Mouse (Mus musculus) intestine, embryonic 16.5 days (tissue): ENCODE measurements at regions not wholly inside any gene's neighbourhood (a gene's known extent, or its start where the extent isn't known, plus 50 kb on each side); places are given as distances from the start of the nearest gene placed in this dataset.
A peak's percentile ranks its signal among the peaks of the same experiment; 100 is the strongest.

Source experiments
- ATAC-seq: fragments of 200-750 bp; cut with Nextera tagmentation; 2 replicates; pipeline ENCODE4 v1.8.0; 2017; ENCODE audit warnings: moderate TSS enrichment, moderate library complexity
- H3K27ac ChIP-seq: fragments of 300-500 bp; sonication (generic); 2 replicates; pipeline ENCODE4 v1.5.1; 2014; ENCODE audit warnings: mild to moderate bottlenecking, low read length
- H3K27me3 ChIP-seq: fragments of 300-500 bp; sonication (generic); replicated peaks from 2 replicates; pipeline ENCODE4 v1.6.1; 2014; ENCODE audit warnings: low read length, control low read depth, mixed read lengths; ENCODE audit not compliant: control insufficient read depth, insufficient read depth
- H3K36me3 ChIP-seq: fragments of 300-500 bp; sonication (generic); 2 replicates; pipeline ENCODE4 v1.6.1; 2014; ENCODE audit warnings: low read length, control low read depth; ENCODE audit not compliant: control insufficient read depth, insufficient read depth
- H3K4me1 ChIP-seq: fragments of 300-500 bp; sonication (generic); 2 replicates; pipeline ENCODE4 v1.6.1; 2014; ENCODE audit warnings: low read length, control low read depth, mixed read lengths; ENCODE audit not compliant: control insufficient read depth, insufficient read depth
- H3K4me2 ChIP-seq: fragments of 300-500 bp; sonication (generic); 2 replicates; pipeline ENCODE4 v1.6.1; 2014; ENCODE audit warnings: low read depth, low read length, control low read depth
- H3K4me3 ChIP-seq: fragments of 300-500 bp; sonication (generic); 2 replicates; pipeline ENCODE4 v1.5.1; 2014; ENCODE audit warnings: mild to moderate bottlenecking, low read length
- H3K9ac ChIP-seq: fragments of 300-500 bp; sonication (generic); 2 replicates; pipeline ENCODE4 v1.6.1; 2014; ENCODE audit warnings: low read depth, low read length
- H3K9me3 ChIP-seq: fragments of 300-500 bp; sonication (generic); 2 replicates; pipeline ENCODE4 v1.6.1; 2016; ENCODE audit warnings: low read length, control low read depth; ENCODE audit not compliant: control insufficient read depth
- WGBS: fragments of 180-500 bp; shearing (Covaris S2); extraction: QIAGEN DNeasy Blood & Tissue Kit; methylation state at CpG from one replicate; pipeline ENCODE4 v1.1.7; 2014; 5-methylcytosine and 5-hydroxymethylcytosine counted together

DNA sequence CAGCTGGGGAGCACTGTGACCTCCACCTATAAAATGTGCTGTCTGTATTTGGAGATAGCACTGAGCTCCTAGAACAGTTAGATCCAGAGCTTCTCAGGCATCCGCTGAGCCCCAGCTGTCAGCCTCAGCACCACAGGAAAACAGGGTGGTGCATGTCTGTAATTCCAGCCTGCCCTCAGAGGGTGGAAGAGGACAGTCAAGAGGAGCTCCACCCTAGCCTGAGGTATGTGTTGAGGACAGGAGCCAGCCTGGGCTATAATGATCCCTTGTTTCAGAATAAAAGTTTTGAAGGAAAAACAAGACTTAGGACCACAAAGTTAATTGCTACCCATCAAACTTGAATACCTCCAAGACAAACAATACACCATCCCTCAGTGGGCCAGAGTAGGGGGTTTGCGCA, 139.8 kb upstream of the Gm765 start:
- no peak overlapping the region for H3K9ac ChIP-seq
- H3K36me3 ChIP-seq, result no peaks in the 10 kb centered on the region
- no peaks in the 10 kb centered on the region for H3K27me3 ChIP-seq
- no peak overlapping the region for H3K4me3 ChIP-seq
- no peaks in the 10 kb centered on the region for H3K9me3 ChIP-seq
- no peak overlapping the region for H3K27ac ChIP-seq
- H3K4me1 ChIP-seq, result no peaks in the 10 kb centered on the region
- no peak overlapping the region for H3K4me2 ChIP-seq
- WGBS, result 79% methylated on average over 2 of the region's 2 CpGs
- no peak for ATAC-seq

DNA sequence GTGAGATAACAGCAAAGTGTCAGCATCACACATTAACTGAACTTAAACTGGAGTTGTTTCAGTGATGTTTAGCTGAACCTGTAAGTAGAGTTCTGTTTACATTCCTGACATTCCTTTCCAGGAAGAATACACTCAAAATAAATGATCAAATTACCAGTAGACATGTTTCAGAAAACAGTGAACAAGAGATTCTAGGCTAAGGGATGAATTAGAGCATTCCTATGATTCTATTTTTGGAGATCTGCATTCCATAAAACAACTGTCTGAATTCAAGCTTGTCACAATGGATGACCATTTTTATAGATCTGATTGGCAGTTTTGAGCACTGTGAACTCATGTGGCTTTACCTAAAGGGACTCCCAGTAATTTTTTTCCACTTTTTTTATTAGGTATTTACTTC, 125.0 kb upstream of the Gm765 start:
- Histone ChIP-seq H3K9me3 (no peaks in the 10 kb centered on the region), H3K4me2 (no peak overlapping the region), H3K9ac (no peak overlapping the region), H3K27ac (no peak overlapping the region), H3K36me3 (no peaks in the 10 kb centered on the region), H3K4me3 (no peak overlapping the region), H3K27me3 (no peaks in the 10 kb centered on the region), H3K4me1 (no peaks in the 10 kb centered on the region)
- no peak for ATAC-seq

DNA sequence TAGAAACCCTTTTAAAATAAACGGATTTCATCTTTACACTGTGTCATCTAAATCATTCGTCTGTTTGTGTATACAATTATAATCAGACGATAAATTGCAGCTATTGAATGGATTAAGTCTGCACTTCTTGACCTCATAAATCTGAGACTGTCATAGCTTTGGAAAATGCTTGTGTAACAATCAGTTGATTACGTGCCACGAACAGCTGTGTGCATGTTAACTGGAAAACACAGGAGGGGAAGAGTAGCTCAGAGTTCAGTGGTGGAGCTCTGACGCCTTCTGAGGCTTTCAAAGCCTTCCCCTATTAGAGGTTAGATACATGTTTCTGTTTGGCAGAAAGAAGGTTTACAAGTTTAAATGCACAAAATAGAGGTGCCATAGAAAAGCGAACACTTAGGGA, 109.7 kb upstream of the Gm765 start:
- Histone ChIP-seq H3K27ac (no peak overlapping the region), H3K9ac (no peak overlapping the region), H3K36me3 (no peaks in the 10 kb centered on the region), H3K9me3 (no peaks in the 10 kb centered on the region), H3K27me3 (no peaks in the 10 kb centered on the region), H3K4me1 (no peaks in the 10 kb centered on the region), H3K4me2 (no peak overlapping the region), H3K4me3 (no peak overlapping the region)
- 51% methylated on average over 7 of the region's 7 CpGs for whole genome bisulfite sequencing
- ATAC-seq, result no peak

DNA sequence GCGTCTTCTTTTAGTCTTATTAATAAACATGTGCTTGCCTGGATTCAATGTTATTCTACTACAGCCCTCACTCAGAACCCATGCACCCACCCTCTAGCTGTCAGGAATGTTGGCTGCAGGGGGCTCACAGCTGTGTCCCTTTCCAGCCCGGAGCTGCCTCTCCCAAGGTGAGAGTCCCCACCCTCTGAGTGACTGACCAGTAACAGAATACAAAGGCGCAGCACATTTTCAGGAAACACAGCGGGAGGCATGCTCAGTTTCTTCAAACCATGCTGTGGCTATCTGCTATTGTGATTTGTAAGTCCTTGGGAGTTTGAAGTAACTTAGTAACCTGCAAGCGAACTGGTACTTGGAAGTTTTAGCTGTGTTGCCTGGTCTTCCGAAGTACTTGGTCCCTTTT, 93.1 kb upstream of the Gm765 start:
- no peak overlapping the region for H3K9ac ChIP-seq
- H3K4me1 ChIP-seq, result no peaks in the 10 kb centered on the region
- no peak for ATAC-seq
- H3K4me2 ChIP-seq, result no peak overlapping the region
- H3K9me3 ChIP-seq, result no peaks in the 10 kb centered on the region
- no peaks in the 10 kb centered on the region for H3K36me3 ChIP-seq
- H3K27ac ChIP-seq, result no peak overlapping the region
- H3K4me3 ChIP-seq, result no peak overlapping the region
- 25% methylated on average over 6 of the region's 6 CpGs for WGBS
- no peaks in the 10 kb centered on the region for H3K27me3 ChIP-seq

DNA sequence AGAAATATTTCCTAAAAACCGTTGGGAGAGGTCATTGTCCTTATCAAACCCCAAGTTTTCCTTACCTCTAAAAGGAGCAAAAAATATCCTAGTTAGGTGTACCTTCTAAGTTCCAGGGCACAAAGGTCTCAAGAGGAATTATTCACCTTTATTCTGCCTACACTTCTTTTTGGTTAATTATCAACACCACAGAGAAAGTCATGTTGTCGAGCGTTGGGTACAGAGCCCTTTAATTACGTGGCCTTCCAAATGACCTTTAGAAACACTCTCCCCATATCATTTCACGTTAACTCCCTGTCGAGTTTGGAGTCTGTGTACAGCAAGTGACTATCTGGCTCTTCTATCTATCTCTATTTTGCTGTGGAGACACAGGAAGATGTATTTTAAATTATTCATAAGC, 90.7 kb upstream of the Gm765 start:
- H3K27ac ChIP-seq, result no peak overlapping the region
- WGBS, result 45% methylated on average over 6 of the region's 6 CpGs
- ATAC-seq, result 0 out of 2 replicates have a peak, but pooled peaks have one; percentile 58

DNA sequence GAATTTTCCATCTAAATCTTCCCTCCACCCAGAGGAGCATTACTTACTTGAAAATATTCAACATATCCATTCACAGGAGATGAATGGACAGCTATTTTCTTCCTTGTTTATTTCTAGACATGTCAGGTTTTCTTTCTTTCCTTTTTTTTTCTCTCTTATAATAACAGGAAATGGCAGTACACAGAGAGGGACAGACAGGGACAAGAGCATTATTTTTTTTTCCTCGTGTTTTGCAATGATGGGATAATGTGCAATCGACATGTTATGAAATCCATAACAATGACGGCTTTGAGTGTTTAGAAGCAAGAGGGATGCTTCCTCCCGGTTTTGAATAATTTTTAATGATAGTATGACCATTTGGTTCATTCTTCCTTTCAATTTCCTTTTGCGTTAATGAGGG, 86.6 kb upstream of the Gm765 start:
- Histone ChIP-seq H3K4me2 (no peak overlapping the region), H3K9ac (no peak overlapping the region), H3K27me3 (no peaks in the 10 kb centered on the region), H3K36me3 (no peaks in the 10 kb centered on the region), H3K27ac (no peak overlapping the region), H3K9me3 (no peaks in the 10 kb centered on the region), H3K4me3 (no peak overlapping the region), H3K4me1 (no peaks in the 10 kb centered on the region)
- ATAC-seq, result no peak
- 67% methylated on average over 5 of the region's 5 CpGs for WGBS

More for the DNA sequence above, 90.7 kb upstream of the Gm765 start:
- no peak overlapping the region for H3K9ac ChIP-seq
- no peaks in the 10 kb centered on the region for H3K36me3 ChIP-seq
- H3K9me3 ChIP-seq, result no peaks in the 10 kb centered on the region
- no peak overlapping the region for H3K4me3 ChIP-seq
- H3K4me2 ChIP-seq, result no peak overlapping the region
- H3K27me3 ChIP-seq, result no peaks in the 10 kb centered on the region
- no peaks in the 10 kb centered on the region for H3K4me1 ChIP-seq

DNA sequence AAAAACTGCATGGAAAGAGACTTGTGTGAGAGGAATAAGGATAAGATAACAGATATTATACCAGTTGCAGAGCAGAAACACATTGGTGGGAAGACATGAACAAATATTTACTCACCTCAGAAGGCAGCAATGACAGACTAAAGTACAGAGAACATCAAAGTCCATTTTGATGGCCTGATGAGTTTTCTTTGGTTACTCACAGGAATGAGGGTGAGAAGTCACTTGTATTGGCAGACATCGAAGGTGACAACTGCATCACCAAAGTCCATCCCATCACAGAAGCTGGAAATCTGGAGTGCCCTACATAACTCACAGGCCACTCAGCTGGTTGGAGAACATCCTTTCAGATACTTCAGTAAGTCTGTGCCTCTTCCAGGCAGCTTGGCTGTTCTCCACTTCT, 60.1 kb upstream of the Gm765 start:
- H3K36me3 ChIP-seq, result no peaks in the 10 kb centered on the region
- no peak overlapping the region for H3K27ac ChIP-seq
- 68% methylated on average over 1 of the region's 1 CpGs for WGBS
- no peak overlapping the region for H3K4me3 ChIP-seq
- H3K9ac ChIP-seq, result no peak overlapping the region
- no peaks in the 10 kb centered on the region for H3K9me3 ChIP-seq
- no peak overlapping the region for H3K4me2 ChIP-seq
- no peak for ATAC-seq
- no peaks in the 10 kb centered on the region for H3K4me1 ChIP-seq
- no peaks in the 10 kb centered on the region for H3K27me3 ChIP-seq

DNA sequence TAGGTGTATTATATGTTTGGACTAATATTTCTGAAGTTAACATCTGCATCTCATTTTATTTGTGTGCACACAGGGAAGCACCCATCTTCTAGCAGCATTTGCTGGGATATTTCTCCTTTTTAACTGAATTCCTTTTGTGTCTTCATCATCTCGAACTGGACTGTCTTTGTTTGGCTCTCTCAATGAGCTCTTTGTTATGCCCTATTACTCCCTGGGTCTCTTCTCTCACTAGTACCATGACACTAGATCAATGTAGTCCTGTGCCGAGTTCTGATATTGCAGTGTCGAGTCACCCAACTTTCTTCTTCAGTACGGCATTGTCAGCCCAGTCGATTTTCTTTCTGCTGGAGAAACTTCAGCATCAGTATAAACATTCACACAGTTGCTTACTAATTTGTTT, 52.0 kb upstream of the Gm765 start:
- Histone ChIP-seq H3K27me3 (no peaks in the 10 kb centered on the region), H3K4me1 (no peaks in the 10 kb centered on the region), H3K4me3 (no peak overlapping the region), H3K36me3 (no peaks in the 10 kb centered on the region), H3K27ac (no peak overlapping the region), H3K4me2 (no peak overlapping the region), H3K9me3 (no peaks in the 10 kb centered on the region), H3K9ac (no peak overlapping the region)
- no peak for ATAC-seq
- WGBS, result 71% methylated on average over 5 of the region's 5 CpGs
